Mouse (Mus musculus): Measurements from ENCODE around the gene Cxcl14.

The Cxcl14 gene

DNA sequence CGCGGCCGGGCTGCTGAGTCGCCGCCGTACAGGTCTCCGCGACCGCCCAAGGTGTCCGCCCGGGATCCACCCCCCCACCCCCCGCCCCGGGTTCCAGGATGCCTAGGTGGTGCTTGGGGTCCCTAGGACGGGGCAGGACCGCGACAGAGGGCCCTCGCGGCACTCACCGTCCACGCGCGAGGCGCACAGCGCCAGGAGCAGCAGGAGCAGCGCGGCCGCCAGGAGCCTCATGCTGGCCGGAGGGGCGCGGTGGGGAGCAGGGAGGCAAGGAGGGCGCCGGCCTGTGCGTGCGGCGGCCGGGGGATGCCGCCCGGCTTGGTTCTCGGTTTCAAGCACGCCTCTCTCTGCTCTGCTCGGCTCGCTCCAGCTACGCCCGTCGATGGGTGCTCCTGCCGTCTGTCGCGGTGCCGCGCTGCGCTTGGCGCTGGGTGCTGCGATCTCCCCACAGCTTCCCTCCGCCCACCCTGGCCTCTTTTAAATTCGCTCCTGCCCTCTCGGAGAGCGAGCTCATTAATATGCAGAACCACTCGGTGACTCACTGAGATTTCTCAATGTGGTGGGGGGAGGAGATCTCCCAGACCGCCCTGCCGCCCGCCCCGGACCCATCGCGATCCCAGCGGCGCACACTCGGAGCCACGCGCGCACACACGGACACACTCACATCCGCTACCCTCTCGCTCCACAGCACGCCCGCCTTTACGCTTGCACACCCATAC lies at the start of gene Cxcl14:
Gene Cxcl14 (minus strand): TSS at position 609 of the 716 bp plus-strand sequence.
- peak; percentile 50 for DNase-seq

GRCm38 (mm10) chr13:56344355-56344754 lies 48.0 kb upstream of the Cxcl14 start:
- no peak for DNase-seq

DNA sequence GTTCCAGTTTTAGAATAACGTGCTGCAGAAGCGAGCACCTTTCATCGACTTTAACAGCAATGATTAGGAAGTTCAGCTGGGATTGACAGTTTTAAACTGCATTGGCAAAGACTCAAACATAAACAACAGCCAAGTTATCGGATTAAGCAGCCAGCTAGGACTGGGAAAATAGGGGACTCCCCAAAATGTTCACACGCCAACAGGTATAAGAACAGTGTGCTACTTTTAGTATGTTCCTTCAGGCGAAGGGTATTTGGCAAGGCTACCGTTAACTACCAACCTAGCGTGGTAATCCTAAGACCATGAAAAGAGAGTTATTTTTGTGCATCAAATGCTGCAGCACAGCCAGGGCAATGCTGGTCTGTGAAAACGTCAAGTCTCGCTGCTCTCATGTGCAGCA lies 46.1 kb upstream of the Cxcl14 start:
- DNase-seq = no peak

DNA sequence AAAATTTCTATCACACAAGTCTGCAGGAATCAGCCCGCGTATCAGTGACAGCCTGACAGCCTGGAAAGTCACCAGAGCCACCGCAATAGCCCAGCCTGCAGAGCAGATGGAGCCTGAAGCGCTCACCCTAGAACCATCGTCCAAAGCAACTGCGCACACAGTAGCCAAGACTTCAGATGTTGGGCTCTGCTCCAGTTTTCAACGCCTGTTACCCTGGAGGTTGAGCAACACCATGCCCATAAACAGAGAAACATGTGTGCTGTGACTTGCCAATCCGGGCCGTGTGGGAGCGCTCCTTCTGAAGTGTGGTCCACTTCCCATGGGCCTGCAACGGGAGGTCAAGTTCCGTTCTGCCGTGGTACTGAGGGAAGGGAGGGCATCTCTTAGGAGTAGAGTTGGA lies 44.2 kb upstream of the Cxcl14 start:
- no peak for DNase-seq

DNA sequence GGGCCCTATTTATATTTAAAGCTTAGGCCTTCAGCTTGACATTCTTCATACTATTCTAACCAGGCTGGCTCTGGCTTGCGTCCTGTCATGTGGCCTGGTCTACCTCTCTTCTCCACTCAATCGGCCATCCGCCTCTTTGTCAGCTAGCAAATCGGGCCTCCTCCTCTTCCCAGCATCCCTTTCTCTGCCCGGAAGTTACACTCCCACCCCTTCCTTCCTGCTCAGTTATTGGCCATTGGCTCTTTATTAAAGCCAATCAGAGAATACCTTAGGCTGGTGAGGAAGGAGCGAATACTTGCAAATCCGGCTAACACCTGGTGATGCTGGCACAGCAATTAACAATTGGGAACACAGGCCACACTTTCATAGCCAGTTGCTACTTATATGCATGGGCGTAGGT lies 43.5 kb upstream of the Cxcl14 start:
- DNase-seq = no peak

DNA sequence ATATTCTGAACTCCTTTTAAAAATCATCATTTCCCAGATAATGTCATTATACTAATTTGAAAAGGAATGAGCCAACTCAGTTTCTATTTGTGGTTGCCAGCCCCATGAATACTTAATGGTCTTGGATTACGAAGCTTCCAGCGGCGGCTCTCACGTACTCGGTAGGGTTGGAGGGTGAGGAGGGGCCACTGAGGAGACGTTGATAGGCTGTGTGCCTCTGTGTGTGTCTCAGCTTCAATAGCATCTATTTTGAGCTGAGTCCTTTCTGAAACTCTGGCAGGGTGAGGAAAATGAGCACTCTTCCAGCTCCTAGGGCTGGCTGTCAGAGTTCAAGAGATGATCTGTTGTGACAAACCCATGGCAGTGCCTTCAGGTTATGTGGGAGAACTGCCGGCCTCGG lies 40.6 kb upstream of the Cxcl14 start:
- DNase-seq = no peak

- no peak for DNase-seq
Observed at GRCm38 (mm10) chr13:56334802-56335690, 38.7 kb upstream of the Cxcl14 start.

DNA sequence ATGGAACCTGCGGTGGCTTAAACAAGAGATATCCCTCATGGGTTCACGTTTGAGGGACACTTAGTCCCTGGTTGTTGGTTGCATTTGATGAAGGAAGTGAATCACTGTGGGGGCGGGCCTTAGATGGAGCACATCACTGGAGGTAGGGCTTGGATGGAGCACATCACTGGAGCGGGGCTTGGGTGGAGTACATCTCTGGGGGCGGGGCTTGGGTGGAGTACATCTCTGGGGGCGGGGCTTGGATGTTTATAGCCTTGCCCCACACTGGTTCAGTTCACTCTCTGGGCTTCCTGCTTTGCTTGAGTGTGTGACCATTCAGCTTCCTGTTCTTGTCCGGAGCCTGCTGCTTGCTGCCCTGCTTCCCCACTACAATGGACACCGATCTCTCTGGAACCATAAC lies 37.9 kb upstream of the Cxcl14 start:
- no peak for DNase-seq

- no peak for DNase-seq
Observed at GRCm38 (mm10) chr13:56332356-56332755, 36.0 kb upstream of the Cxcl14 start.

DNA sequence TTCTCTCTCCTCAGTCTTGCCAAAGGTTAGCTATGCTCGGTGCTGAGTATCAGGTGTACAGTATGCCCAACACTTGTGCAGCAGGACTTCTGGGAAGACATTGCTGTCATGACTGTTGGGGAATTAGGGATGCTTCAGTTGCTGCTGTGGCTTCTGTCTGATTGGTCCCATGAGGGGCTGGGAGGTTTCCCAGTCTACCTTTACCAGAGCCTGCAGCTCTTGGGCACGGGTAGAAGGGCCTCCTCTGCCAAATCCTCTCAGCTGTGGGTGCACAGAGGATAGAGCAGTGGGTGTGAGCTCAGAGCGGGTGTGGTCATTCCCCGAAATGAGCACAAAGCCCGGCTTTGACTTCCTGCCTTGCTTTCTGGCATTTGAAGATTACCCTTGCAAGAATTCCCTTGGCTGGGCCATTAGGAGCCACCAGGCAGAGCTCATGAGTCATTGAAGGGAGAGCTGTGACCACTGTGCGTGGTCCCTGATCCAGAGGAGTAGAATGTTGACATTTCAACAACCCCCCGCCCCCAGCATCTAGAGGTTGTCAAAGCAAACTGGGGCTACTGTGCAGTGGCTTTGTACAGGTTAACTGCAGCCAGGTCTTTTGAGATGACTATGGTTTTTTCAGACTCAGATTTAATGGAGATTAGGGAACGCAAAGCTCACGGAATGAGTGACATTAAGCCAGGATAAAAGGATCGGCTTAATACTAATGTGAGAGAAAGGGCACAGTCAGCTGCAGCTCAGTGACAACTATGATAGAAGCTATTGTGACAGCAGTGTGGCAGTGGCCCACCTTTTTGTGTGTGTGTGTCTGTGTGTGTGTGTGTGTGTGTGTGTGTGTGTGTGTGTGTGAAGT lies 34.5 kb upstream of the Cxcl14 start:
- DNase-seq = no peak

DNA sequence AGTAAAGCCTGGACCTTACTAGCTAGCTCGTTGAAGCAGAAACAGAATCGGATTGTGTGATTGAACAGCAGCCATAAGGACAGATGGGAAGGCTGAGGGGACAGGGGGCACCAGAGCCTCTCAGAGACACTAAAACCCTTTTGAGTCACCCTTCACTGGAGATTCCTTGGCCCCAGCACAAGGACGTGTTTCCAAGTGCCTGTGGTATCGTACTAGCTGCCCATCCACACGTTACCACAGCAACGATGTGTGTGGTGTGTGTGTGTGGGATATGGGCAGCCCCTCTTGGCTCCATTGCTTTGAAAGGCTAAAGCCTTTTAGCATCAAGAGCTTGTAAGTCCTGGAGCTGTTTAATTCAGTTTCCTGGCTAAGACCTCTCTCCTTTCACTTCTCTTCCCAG lies 33.4 kb upstream of the Cxcl14 start:
- DNase-seq = no peak

- no peak for DNase-seq
Observed at GRCm38 (mm10) chr13:56329165-56329564, 32.8 kb upstream of the Cxcl14 start.

DNA sequence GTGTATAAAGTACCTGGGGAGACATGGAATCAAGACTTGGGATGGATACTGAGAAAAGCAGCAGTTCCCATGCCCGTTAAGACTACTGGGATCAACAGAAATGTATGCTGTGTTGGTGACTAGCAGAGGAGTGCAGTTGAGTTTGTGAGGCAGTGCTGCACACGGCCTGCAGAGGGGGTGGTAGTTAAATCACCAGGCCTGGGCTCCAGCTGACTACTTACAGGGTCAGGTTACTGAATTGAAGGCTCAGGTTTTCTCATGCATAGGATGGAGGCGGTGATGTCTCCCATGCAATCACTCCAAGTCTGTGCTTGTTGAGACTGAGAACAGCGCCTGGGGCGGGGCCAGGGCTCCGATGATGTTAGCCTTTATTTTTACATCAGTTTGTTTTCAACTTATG lies 31.4 kb upstream of the Cxcl14 start:
- DNase-seq = no peak

DNA sequence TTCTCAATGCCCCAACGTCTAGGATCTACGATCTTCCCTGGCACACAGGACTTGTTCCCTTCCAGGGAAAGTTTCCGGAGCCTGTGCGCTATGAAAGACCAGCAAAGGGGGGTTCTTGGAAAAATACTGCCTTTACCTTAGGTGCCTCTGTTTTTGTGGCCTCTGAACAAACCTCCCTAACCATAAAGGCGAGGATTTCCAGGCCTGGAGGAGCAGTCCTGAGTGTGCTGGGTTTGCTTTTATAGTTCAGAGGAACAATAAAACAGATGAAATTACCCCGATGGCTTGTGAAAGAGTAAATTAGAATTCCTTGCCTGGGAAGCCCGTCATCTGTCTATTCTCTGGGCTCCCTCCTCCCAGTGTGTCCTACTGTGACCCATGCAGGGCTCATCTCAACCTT lies 25.3 kb upstream of the Cxcl14 start:
- no peak for DNase-seq

- no peak for DNase-seq
Observed at GRCm38 (mm10) chr13:56316930-56317329, 20.6 kb upstream of the Cxcl14 start.

DNA sequence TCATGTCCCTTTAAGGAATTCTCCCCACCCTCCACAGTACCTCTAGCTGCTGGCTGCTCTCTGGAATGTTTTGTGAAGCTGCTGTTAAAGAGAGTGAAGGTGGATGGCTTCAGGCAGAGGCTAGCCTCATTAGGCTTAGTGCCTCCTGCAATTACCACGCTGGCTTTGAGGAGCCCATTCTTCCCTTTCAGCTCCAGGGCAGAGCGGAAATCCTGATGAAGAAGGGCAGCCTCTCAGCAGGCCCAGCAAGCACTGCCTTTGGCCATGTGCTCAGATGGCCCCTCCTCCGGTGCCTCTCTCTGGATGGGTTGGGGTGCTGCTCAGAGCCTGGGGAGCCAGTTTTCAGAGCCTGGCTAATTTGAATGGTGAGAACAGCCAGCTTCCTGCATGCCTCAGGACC lies 18.9 kb upstream of the Cxcl14 start:
- no peak for DNase-seq

DNA sequence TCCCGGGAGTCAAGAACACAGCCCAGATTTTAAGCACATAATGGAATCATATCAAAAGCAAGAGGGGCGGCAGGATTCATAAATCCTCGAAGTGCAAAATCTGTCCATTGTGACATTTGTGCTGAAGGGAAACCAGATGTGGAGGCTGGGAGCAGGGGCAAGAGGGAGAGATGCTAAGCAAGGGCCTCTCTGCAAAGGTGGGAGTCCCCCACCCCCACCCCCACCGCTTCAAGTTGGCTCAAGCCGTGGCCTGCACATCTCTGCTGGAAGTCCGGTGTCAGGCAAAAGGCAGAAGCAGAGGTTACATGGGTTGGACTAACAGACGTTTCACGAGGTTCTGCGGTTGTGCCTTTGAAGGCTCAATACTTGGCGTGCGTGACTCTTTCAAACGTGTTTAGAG lies 8.7 kb upstream of the Cxcl14 start:
- no peak for DNase-seq

DNA sequence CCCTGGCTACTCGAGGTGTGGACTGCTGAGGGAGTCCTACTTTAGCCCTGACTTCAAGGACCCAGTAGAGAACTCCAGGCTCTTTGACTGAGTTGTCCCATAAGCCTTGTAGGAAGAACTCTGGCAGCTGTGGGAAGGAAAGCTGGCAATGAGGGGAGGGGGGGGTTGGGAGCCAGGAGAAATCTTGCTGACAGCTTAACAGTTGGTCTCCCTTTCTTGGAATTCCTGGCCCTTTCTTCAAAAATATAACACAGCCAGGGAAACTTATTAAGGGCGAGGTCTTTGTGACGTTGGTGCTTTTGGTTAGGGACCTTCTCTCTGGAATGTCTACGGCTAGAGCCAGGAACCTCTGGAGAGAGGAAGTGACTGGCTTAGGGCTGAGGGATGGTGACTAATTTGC lies 8.1 kb upstream of the Cxcl14 start:
- no peak for DNase-seq

DNA sequence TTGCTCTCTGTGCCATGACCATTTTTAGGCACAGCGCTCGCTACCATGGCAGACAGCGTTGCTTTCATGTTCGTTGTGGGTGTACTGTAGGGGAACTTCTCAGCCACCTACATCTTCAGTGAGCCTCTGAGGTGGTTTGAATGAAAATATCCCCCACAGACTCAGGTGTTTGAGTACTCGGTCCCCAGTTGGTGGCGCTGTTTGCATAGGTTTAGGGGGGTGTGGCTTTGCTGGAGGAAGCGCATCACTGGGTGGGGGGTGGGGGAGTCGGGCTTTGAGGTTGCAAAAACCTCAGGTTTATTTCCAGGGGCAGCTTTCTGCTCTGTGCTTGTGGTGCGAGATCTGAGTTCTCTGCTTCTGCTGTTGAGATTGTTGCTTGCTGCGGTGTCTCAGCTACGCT lies 3.0 kb upstream of the Cxcl14 start:
- DNase-seq = no peak

DNA sequence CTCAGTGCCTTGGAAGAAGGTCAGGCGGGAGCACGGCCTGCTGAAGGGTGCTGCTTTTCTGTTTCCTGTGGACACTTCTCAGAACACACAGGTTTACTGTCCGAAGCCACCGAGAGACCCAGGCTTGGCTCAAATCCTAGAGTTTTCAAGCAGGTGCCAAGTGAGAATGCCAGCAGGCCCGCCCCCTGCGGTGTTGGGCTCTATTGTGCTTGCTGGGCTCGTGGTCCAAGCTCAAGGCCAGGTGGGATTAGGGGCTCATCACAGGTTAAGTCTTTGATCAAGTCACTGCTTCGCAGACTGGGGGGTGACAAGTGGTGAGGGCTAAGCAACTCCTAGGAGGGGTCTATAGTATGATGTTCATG lies 289 bp upstream of the Cxcl14 start:
- no peak for DNase-seq

DNA sequence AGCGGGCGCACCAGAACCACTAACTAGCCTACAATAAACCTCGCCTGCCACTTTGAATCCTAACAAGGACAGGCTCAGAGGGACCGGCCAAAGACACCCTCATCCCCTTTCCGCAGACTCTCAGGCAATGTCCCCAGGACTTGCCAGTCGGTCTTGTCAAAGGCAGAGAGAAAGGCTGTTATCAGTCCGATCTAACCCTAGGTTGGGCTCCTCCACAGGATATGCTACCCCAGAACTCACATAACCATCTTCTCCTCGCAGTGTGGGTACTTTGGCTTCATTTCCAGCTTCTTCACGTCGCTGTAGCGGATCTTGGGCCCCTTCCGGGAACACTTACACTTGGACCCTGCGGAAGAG lies 787 bp downstream of the Cxcl14 start:
- no peak for DNase-seq

DNA sequence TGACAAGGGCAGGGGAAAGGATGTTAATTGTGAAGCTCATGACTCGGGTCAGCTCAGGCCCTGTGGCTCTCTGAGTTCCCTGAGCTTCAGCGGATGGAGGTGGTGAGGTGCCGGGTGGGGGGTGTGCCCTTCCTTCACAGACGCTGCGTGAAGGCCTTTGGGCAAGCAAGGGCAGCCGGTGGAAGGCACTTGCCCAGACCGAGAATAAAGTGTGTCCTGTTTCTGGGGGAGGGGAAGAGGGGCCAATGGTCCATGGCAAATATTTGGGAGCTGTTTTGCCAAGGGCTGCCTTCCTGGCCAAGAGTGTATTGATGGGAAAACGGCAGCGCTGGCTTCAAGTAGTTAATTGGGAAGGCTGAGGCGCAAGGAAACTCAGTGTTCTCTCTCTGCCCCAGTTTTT lies 1.4 kb downstream of the Cxcl14 start:
- DNase-seq = peak; percentile 19

- DNase-seq = no peak
Observed at GRCm38 (mm10) chr13:56289998-56290397, 6.4 kb downstream of the Cxcl14 start.

DNA sequence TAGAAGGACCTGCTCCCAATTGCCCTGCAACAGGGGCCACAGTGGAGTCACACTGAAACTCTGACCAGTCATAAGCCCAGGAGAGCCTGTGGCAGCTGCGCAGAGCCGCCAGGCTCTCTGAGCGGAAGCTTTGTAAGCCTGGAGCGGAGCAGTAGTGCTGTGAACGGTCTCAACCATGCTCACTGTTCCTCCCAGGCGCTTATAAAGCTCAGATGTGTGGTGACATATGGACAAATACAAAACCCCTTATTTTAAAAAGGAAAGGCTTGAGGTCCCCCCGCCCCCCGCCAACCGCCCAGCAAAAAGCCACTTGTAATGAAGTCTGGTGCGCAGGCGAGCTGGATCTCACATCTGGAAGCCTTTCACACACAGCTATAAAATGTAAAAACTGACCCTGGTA lies 7.1 kb downstream of the Cxcl14 start:
- no peak for DNase-seq

Data from right cerebral cortex, postnatal 25 days (tissue).